Mouse (Mus musculus): ENCODE measurements at regions not wholly inside any gene's neighbourhood (a gene's known extent, or its start where the extent isn't known, plus 50 kb on each side); places are given as distances from the start of the nearest gene placed in this dataset.

DNA sequence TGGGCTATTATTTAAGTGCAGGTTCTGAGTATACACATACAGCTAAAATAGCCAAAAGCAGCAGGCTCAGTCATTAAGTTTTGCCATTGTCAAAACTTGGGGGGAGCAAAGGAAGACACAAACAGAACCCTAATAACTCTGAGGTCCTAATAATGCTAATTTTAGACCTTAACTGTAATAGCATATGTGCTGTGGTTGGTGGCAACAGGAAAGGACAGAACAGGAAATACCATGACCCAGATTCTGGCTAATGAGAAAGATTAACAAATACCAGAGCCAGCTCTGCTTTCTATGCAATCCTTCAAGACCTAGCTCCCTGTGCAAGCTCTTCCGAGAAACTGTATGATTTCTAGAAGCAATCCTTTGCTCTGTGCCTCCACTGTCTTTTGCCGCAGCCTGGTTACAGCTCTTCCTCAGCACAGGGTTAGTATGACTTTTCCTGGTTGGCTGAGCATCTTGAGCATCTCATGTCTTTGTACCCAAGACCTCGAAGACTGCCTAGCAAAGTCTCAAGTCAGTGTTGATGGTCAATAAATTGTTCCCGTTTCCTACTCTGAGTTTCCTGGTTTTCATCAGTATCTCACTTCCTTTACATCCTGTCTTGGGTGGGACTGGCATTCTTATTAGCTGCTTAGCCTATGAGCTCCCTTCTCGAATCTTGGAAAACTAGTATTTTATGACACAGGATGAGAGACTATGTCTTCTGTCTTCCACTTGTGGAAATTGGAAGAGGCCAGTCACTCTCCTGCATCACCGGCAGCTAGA is 49.9 kb upstream of the Eed start:
- DNase-seq = no peak

DNA sequence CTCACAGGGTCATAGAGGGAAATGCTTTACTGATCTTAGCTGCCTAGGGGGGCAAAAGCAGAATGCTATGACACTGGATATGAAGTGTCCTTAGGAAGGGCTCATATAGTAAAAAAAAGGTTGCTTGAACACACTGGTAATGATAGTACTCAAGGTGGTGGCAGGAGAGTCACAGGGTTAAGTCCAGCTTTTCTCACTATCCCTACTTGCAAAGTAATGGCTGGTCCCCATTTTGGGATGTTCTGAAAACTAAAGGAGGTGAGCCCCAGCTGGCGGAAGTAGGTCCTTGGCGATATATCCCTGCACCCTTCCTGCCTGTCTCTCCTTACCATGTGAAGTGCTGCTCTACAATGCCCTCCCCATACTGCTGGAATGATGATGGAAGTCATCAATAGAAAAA is 52.3 kb upstream of the Eed start:
- DNase-seq = no peak

DNA sequence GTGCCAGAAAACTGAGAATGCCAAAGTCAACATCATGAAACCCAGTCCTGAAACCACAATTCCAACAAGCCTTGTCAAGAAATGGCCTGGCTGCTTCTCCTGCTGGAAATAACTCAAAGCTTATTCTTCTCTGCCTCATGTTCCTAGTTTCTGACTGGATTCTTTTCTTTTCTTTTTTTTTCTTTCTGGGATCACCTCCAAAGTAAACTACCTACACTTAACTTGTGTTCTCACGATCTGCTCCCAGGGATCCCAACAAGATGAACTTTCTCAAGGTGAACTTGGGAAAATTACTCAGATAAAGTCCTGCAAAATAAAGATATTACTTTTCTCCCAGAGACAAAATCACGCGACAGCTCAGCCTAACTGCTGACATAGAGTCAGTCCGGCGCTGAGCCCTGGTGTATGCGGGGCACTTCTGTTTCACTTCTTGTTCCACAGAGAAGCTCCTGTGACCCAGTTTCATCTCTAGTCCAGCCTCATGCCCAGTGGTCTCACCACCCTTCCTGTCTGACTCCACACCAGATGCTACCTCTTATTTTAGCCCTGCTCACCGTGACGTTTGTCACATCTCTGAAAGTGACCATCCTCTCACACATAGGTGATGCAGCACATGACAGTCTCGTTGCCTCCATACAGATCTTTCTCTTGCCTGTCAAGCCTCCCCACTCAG is 53.0 kb upstream of the Eed start:
- peak in 1 of 2 experiments; percentile 23 for DNase-seq

DNA sequence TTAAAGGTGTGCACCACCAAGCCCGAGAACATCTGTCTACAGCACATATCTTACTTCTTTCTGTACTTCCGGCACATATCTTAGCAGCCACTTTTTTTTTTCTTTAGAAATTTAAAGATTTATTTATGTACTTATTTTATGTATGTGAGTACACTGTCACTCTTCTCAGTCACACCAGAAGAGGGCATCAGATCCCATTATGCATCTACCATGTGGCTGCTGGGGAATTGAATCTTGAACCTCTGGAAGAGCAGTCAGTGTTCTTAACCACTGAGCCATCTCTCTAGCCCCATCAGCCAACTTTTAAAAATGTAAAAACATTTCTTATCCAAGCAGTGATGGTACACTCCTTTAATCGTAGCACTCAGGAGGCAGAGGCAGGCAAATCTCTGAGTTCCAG is 53.7 kb upstream of the Eed start:
- no peak for DNase-seq

DNA sequence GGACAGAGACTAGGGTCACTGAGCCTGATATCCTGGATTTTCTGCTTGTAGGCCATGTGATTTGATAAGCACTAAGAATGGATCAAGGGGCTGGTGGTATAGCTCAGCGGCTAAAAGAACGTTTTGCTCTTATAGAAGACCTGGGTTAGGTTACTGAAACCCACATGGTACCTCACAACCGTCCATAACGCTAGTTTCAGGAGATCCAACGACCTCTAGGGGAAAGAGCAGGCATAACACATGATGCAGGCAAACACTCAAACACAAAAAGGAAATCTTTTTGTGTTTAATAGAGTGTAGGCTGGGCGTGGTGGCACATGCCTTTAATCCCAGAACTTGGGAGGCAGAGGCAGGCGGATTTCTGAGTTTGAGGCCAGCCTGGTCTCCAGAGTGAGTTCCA is 54.6 kb upstream of the Eed start:
- no peak for DNase-seq

DNA sequence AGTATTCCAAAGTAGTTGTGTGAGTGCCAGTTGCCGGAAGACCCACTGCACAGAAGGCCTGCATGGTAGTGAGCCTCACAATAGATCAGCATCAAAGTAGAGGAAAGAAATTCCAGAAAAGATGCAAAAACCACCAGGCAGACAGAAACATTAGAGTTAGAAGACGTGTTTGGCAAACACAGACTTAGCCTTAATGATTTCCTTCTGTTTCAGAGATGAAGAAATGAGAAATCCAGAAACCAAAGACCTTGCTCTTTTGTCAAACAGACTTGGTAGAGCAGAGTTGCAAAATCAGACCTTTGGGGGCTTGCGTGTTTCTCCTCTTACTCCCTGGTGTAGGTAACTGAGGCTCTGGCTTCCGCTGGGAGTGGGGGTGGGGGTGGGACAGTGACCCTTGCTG is 57.0 kb upstream of the Eed start:
- no peak for DNase-seq

DNA sequence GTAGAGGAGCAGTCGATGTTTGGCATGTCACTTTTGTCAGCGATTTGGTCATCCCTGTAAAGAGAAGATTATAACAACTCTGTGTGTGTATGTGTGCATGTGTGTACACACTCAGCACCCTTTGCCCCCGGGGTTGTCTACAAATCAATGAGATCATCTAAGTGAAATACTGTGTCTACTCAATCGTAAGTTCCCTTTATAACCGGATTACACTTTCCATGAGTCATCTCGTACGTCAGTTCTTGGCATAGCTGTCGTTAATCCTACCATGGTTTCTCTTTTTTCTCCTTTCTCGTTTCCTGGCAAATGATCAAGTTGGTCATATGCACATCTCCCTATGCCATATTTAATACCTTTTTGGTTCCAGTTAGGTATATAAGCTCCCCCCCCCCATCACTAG is 58.7 kb upstream of the Eed start:
- DNase-seq = no peak

DNA sequence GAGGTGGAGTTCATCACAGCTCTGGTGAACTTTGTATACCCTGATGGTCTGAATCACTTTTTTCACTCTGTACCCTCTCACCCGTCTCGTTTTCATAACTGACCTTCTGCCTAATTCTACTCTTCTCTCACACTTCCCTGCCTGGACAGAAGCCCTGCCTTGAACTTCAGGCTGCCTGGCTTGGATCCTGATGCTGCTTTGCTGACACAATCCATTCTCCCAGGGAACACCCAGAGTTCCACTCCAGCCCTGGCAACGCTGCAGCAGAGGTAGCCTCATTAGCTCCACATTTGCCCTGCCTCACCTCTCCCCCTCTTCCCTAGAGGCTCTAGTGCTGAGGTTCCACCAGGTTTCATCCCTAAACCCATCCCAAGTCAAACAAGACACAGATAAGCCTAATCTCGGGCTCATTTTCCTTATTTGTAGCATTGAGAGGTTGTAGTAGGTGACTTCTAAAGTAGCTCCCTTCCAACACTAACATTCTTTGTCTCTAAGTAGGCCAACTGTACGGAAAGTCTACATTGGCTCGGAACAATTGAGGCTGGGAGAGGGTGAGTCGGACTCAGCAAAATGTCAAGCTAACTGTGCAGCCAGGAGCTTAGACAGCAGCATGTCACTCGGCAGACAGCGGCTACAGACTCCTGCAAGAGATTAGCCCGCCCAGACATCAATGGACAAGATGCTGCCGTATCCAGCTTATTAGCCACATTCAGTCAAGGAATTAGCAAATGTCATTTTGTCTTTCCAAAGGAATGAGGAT is 60.0 kb upstream of the Eed start:
- peak in 1 of 2 experiments; percentile 45 for DNase-seq

DNA sequence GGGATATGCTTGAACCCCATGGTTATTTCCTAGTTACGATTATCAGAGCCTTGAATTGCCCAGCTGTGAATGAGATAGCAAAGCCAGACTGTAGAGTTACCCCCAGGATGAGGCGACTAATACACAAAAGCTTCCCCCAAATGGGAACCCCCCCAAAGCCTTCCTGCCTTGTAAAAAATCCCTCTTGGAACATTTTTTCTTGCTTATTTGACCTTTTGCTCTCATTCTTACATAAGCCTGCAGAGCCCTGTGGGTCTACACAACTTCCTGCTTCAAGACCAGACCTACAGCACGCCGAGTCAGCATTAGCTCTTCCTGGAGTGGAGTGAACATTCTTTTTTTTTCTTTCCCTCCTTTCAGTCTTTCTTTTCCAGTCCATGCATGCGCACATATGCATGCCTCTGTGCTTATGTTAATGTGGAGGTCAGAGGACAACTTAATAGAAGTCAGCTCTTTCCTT is 60.8 kb upstream of the Eed start:
- peak; percentile 48 to 68 for DNase-seq

DNA sequence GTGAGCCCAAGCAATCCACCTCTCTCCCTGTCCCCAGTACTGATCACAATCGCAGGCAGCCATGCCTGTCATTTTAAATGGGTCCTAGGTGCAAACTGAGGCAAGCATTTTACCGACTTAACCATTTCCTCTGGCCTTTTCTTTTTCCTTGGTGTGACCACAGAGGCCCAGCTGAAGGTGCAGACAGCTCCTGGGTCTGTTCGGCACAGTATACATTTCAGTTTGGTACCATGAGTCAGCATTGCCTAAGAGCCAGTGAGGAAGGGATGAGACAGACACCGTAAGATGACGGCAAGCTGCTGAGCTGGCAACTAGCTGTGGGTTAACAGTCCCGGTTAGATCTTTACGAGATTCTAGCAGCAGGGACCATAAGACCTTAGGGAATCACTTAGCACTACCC is 61.6 kb upstream of the Eed start:
- DNase-seq = no peak

DNA sequence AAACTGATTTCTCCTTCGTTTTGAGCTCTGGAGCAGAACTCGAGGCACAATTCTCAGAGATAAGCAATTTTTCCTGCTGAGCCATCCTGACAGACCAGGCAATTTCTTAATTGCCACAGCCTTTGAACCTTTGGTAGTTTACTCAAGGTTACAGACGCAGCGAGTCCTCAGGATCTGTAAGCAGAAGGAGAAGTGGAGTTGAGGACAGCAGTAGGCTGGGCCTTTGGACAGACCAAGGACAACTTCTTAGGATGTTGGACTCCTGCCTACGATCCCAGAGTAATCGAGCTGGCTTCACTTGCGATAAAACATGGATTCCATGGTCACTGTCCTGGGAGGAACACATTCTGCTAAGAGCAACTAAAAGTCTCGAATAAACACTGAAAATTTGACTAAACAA is 62.7 kb upstream of the Eed start:
- no peak for DNase-seq

DNA sequence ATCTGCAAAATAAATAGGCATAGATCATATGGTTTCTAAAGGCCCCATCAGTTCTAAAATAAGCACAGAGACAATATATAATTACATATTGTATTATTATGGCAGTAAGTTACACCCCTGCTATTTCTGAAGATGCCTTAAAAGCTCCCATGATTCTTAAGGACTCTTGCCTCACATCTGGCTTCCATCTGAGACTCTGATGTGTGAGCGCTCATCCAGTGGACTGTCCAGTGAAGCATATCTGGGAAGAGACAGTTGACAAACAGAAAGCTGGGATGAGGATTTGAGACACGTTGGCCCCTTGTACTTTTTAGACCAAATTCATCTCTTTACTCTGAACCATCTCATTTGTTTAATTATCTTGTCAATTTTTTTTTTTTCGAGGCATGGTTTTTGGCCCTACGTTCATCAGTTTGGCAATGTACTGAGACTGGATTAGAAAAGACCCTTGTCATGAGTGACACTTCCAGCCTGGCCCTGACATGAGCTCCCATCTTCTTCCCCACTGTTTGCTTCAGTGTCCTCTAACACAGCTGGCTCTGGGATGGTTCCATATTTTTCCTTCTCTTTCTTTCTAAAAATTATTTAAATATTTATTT is 63.4 kb upstream of the Eed start:
- no peak for DNase-seq

DNA sequence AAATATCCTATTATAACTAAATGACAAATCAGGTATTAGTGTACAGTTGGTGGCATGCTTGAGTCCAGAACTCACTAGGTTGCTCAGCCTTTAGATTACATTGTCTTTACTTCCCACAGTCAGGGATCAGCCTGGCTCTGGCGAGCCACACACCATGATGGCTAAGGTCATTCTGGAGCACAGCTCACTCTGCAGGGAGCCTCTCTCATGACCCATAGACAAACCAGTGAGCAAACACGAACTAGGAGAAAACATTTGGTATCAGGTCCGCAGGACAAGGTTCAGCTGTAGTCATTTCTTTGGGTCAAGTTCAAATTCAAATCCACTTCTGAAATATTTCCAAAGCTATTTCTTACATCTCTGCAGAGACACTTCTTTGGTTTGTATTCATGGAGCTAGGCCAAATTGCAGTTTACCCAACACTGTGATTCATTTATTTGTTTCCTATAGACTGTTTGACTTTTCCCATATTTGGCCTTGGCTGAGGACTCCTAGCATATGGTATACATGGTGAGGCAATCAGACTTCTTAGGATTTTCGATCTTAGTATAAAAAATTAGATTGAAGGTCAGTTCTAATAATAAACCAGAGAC is 64.5 kb upstream of the Eed start:
- DNase-seq = peak in 1 of 2 experiments; percentile 50

DNA sequence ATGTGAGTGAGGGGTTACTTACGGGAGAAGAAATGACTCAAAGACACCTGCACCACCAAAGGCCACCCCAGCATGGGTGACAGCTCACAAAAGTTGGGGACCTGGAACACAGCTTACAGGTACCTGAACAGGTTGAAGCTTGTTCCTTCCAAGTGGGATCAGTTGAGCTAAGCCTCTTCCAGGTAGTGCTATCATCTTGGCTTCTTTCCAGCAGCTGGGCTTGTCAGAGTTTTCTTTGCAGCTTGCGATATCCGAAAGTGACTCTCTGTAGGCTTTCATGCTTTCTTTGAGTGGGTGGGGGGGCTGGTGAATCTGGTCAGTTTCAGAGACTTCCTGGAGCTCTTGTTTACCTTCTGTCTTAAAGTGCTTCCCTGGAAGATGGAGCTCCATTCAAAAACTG is 65.4 kb upstream of the Eed start:
- DNase-seq = no peak

DNA sequence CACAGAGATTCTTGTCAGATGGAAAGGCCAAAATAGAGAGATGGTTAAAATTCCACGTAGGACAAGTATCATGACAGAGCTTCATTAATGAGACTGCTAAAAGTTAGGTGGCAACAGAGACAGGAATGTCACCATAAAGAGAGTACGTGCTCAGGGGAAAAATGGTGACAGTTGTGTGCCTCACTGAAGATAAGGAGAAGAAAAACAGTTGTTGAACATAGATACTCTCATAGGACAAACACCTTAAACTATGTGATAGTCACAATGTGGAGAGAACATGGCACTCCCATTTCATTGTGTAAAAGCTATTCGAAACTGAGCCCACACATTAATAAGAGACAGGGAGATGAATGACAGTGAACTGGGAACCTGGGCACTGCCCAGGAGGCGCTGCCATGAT is 66.1 kb upstream of the Eed start:
- no peak for DNase-seq

DNA sequence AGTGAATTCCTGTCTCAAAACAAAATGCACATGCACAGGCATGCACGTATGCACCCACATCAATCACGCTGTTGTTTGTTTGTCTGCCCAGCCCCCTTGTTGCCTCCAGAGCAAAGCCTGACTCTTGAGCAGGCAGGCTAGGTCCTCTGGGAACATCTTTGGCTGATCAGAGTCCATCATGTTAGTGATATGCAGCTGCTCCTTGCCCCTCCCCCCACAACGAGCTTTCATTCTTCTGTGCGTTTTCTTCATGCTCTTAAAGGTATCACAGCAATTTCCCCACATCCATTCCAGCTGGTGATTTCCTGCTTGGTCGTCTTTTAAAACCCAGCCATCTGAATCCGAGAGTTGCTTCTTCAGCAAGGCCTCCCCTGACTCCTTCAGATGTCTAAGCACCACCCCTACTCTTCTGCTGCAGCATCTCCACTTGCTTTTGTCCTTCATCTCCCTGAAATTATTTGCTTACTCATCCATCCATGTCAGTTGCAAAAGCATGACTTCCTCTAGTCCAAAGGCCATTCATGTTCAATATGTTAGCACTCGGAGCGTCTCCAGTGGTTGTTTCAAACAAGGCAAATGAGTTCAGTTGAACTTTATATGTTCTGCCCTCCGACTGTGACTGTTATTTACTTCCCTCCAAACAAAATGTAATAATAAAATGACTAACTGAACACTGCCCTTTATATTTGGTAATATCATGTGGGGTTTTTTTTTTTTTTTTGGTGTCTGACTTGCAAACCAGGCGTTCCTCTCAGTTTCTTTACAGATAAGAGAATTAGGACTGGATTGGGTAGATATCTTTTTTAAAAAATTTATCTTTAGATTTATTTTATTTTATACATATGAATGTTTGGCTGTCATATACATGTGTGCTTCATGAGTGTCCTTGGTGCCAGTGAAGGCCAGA is 67.9 kb upstream of the Eed start:
- DNase-seq = no peak

DNA sequence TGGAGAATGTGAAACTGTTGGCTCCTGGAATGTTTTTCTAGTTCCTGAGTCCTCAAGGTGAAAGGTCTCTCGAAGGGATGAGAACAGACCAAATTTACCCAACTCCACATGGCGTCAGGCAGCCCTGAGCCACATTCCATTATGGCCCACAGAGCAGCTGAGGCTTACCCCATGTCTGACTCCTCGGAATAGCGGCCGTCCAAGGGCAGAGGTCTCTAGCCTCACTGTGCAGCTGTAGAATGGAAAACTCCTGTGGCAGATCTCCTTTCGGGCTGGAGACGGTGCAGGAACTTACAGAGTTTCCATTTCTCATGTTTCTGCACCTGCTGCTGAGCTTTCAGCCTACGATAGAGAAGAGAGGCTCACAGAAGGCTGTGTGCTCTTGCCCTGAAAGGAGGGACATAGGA is 69.1 kb upstream of the Eed start:
- peak in 1 of 2 experiments; percentile 36 for DNase-seq

DNA sequence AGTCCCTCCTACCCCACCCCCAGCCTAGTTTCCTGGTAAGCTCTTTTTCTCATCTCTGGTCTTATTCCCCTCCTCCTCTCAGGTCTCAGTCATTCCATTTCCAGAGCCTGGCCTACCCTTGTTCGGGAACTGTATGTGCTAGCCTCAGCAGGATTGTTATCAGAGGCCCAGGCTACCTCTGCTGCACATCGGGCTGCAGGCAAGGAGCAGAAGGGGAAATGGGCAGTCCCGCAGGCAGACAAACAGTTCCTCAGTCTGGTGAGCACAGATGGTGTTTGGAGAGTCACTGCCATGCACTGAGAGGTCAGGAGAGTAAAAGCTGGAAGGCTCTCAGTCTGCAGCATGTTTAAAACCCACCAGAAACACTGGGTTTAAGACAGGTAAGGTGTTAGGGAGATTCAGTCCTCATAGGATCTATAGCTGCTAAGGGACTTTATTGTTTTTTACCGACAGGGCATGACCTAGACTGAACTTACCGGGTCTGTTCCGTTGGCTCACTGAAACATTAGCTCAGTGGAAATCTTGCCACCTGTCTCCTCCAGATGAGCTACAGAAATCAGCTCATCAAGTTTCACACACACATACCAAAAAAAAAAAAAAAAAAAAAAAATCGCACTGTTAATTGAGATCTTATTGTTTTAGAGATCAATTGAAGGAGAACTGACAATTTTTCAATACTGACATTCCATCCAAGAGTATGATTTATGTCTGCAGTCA is 74.2 kb upstream of the Eed start:
- no peak for DNase-seq

DNA sequence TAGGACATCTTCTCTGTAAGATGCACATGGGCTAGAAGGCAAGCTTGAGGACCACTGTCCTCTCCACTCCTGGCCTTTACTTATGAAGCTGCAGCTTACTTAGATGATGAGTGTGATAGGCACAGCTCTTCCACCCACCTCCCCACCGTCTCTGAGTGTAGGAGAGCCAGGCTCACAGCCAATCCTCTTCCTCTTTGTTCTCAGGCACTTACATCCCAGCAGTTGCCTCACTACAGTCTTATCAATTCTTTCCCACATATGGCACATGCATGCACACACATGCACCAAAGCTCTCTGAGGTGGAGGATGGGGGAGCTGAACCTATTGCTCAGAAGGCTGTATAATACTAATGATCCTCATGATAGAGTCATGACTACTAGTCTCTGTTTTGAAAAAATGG is 72.1 kb upstream of the Picalm start:
- no peak for DNase-seq

DNA sequence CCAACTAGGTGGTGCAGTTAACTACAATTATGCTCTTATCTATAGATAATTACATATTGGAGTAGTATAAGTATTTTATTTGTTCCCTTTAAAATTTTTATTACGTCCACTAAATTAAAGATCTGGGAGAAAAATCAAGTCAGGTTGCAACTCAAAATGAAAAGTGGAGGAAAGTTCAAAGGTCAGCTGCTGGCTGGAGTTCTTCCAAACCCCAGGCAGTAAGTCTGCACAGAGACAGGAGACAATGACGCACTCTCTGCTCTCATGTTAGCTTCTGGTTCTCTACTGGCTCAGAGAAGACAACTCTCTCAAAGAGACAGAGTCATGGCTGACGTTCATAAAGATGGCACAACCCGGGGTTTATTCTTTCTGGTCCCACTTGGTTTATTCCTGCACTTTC is 71.4 kb upstream of the Picalm start:
- DNase-seq = no peak

DNA sequence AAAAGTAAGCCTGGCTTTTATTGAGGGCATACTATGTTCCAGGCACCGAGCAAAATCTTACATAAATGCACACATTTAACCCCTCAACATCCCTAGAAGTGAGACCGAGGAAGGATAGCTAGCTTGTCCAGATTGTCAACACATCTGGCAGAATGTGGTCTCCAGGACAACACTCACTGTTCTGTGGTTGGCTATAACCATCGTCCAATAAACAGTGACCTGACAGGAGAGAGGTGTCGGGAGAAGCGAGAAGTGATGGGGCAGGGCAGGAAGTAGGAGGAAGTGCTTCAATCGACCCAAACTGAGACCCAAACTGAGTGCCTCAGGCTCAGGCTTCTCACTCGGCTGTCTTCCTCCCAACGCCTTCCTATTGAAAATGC is 70.8 kb upstream of the Picalm start:
- DNase-seq = peak; percentile 36 to 46

Measured in lung, postnatal 4 days (tissue).